In genomic region chr14:118236886-118237289, GRCm38 (mm10) we compare ENCODE assay signal across 8 mouse cellular contexts. TPM values are rescaled to one million over a fixed set of nuclear protein-coding genes. Genes with fewer than 3 reads are reported as not detected.
A peak's percentile ranks its signal among the peaks of the same experiment; 100 is the strongest.
DNase-seq lines count a peak whose midpoint lies in the region; ATAC-seq lines count a peak whose summit lies in the region.

Sox21 (minus strand) TSS chr14:118237030.

- peak within 1 kb of the TSS; percentile 87 for H3K4me2 ChIP-seq in forebrain, embryonic 14.5 days (ENCODE audit: low read length)
- peak within 1 kb of the TSS; percentile 93 for H3K4me2 ChIP-seq in limb, embryonic 13.5 days (replicated peaks)
- peak within 1 kb of the TSS; percentile 84 for H3K4me2 ChIP-seq in midbrain, embryonic 14.5 days (ENCODE audit: low read length)

- H3K4me3 ChIP-seq in erythroblast, embryonic 14.5 days (replicated peaks), result peak within 1 kb of the TSS; percentile 18
- H3K4me3 ChIP-seq in forebrain, embryonic 14.5 days (ENCODE audit: low read depth, low read length), result peak within 1 kb of the TSS; percentile 68
- H3K4me3 ChIP-seq in limb, embryonic 13.5 days, result peak within 1 kb of the TSS; percentile 55
- peak within 1 kb of the TSS; percentile 65 for H3K4me3 ChIP-seq in midbrain, embryonic 14.5 days (replicated peaks; ENCODE audit: low read depth, low read length)

- H3K9me3 ChIP-seq in erythroblast, embryonic 14.5 days (ENCODE audit: control insufficient read depth, low read length), result peaks cover 8% of the 10 kb centered on the region; the same call in 1 of the 2 replicates
- no peaks in the 10 kb centered on the region for H3K9me3 ChIP-seq in forebrain, embryonic 14.5 days (replicated peaks; ENCODE audit: control insufficient read depth, low read length)
- H3K9me3 ChIP-seq in limb, embryonic 13.5 days, result no peaks in the 10 kb centered on the region
- no peaks in the 10 kb centered on the region; the same call in 1 of the 2 replicates for H3K9me3 ChIP-seq in midbrain, embryonic 14.5 days (ENCODE audit: control insufficient read depth, low read length)

- H3K4me1 ChIP-seq in erythroblast, embryonic 14.5 days (ENCODE audit: control insufficient read depth), result no peaks in the 10 kb centered on the region; the same call in 1 of the 2 replicates
- H3K4me1 ChIP-seq in forebrain, embryonic 14.5 days (ENCODE audit: control insufficient read depth, insufficient read depth, low read length), result peaks cover 3% of the 10 kb centered on the region; the same call in 1 of the 2 replicates
- peaks cover 31% of the 10 kb centered on the region for H3K4me1 ChIP-seq in limb, embryonic 13.5 days
- 0 out of 2 replicates have a peak, but pooled peaks cover 8% of the 10 kb centered on the region for H3K4me1 ChIP-seq in midbrain, embryonic 14.5 days (ENCODE audit: control insufficient read depth, insufficient read depth, low read length)

- peak; percentile 14 for DNase-seq in T-cell, adult 2 months (ENCODE audit: low spot score)
- peak; percentile 88 for DNase-seq in forebrain, embryonic 14.5 days (ENCODE audit: low spot score)
- DNase-seq in midbrain, embryonic 14.5 days, result peak; percentile 88
- DNase-seq in urinary bladder, postnatal 36 days (ENCODE audit: low spot score in 2 of 2), result peak; percentile 47 to 50

- no peak for ATAC-seq in erythroblast, adult 5-6 weeks (replicated peaks; ENCODE audit: low FRiP score, poor library complexity, severe bottlenecking)
- ATAC-seq in forebrain, embryonic 14.5 days, result peak; percentile 81
- peak; percentile 52 for ATAC-seq in inflammation-experienced regulatory T-cells, adult 6 months
- peak; percentile 68 for ATAC-seq in limb, embryonic 13.5 days (ENCODE audit: low FRiP score, low read depth)
- ATAC-seq in midbrain, embryonic 14.5 days (ENCODE audit: low FRiP score, low TSS enrichment), result peak; percentile 83

- peaks cover 90% of the 10 kb centered on the region for H3K27me3 ChIP-seq in erythroblast, embryonic 14.5 days (ENCODE audit: control insufficient read depth)
- peaks cover 9% of the 10 kb centered on the region for H3K27me3 ChIP-seq in forebrain, embryonic 14.5 days (replicated peaks; ENCODE audit: control insufficient read depth, insufficient read depth, low read length)
- peaks cover 86% of the 10 kb centered on the region for H3K27me3 ChIP-seq in limb, embryonic 13.5 days
- peaks cover 26% of the 10 kb centered on the region for H3K27me3 ChIP-seq in midbrain, embryonic 14.5 days (ENCODE audit: control insufficient read depth, insufficient read depth, low read length)

- peak within 1 kb of the TSS; percentile 82 for H3K27ac ChIP-seq in forebrain, embryonic 14.5 days (ENCODE audit: low read depth, low read length)
- H3K27ac ChIP-seq in limb, embryonic 13.5 days, result no peak within 1 kb of the TSS
- peak within 1 kb of the TSS; percentile 89 for H3K27ac ChIP-seq in midbrain, embryonic 14.5 days (replicated peaks; ENCODE audit: low read depth, low read length)

- no peaks in the 10 kb centered on the region for H3K36me3 ChIP-seq in erythroblast, embryonic 14.5 days (ENCODE audit: control insufficient read depth)
- H3K36me3 ChIP-seq in forebrain, embryonic 14.5 days (ENCODE audit: control insufficient read depth, insufficient read depth, low read length), result no peaks in the 10 kb centered on the region
- H3K36me3 ChIP-seq in limb, embryonic 13.5 days, result no peaks in the 10 kb centered on the region
- H3K36me3 ChIP-seq in midbrain, embryonic 14.5 days (ENCODE audit: control insufficient read depth, insufficient read depth, low read length), result no peaks in the 10 kb centered on the region

- under 1% methylated on average over 33 of the region's 34 CpGs for WGBS in forebrain, embryonic 14.5 days
- WGBS in limb, embryonic 13.5 days, result under 1% methylated on average over 34 of the region's 34 CpGs
- under 1% methylated on average over 34 of the region's 34 CpGs for WGBS in midbrain, embryonic 14.5 days

- H3K9ac ChIP-seq in forebrain, embryonic 14.5 days (ENCODE audit: low read length), result peak within 1 kb of the TSS; percentile 89
- peak within 1 kb of the TSS; percentile 40 for H3K9ac ChIP-seq in limb, embryonic 13.5 days
- peak within 1 kb of the TSS; percentile 80 for H3K9ac ChIP-seq in midbrain, embryonic 14.5 days (replicated peaks; ENCODE audit: low read length)

RNA-seq across cellular contexts. Expression of gene Sox21, which starts in this region (rescaled TPM):
- 0.01 TPM in 1 of 2 replicates, not detected in the other for polyA plus RNA-seq in erythroblast, embryonic 14.5 days (2012)
- total RNA-seq in erythroblast, adult 5-6 weeks (2015; ENCODE audit: low replicate concordance), result not detected in 2 replicates
- total RNA-seq in erythroblast, adult 5-6 weeks (2017; ENCODE audit: low replicate concordance), result not detected in 2 replicates
- polyA plus RNA-seq in forebrain, embryonic 14.5 days (2014; fragmentation: Nextera tagmentation; extraction: Ambion mirVana), result 6.6 and 9.3 TPM in 2 replicates
- polyA plus RNA-seq in inflammation-experienced regulatory T-cells, adult 6 months (2017; shearing (Covaris generic)), result not detected
- polyA plus RNA-seq in limb, embryonic 13.5 days (2015; fragmentation: Nextera tagmentation; extraction: Ambion mirVana), result 0.11 and 0.19 TPM in 2 replicates
- polyA plus RNA-seq in midbrain, embryonic 14.5 days (2014; fragmentation: Nextera tagmentation; extraction: Ambion mirVana), result 18.4 and 22.2 TPM in 2 replicates

Comparison
In these comparisons a context has a peak if more than half of its experiments do, and no peak if none do; other contexts are left out.
1. Peak in ATAC-seq in inflammation-experienced regulatory T-cells, adult 6 months; RNA of the gene not detected or under 1 TPM.
2. Peak in ATAC-seq, H3K4me3 ChIP-seq, H3K9ac ChIP-seq and H3K4me2 ChIP-seq in limb, embryonic 13.5 days; RNA of the gene not detected or under 1 TPM.
3. H3K4me3 ChIP-seq: peak in every context shown above with its lines; median percentile 68 in forebrain, embryonic 14.5 days; 65 in midbrain, embryonic 14.5 days; 55 in limb, embryonic 13.5 days; 18 in erythroblast, embryonic 14.5 days.
4. DNase-seq: peak in every context shown above with its lines; median percentile 88 in forebrain, embryonic 14.5 days; 88 in midbrain, embryonic 14.5 days; 48 in urinary bladder, postnatal 36 days; 14 in T-cell, adult 2 months.